Mouse (Mus musculus): Measurements from ENCODE around the gene Etl4. TPM values are rescaled to one million over a fixed set of nuclear protein-coding genes. Genes with fewer than 3 reads are reported as not detected.
"Not testable (repeated sequence)": the region's sequence is repeated elsewhere in the genome, so short reads cannot be mapped to it uniquely, and the experiment has no call there.

Etl4 gene
- polyA plus RNA-seq, 1 experiment from 2014 or later, result 16.1 TPM

GRCm38 (mm10) chr2:20176456-20177184 is 267.0 kb downstream of the Etl4 start:
- WGBS, result 70% methylated on average over 6 of the region's 6 CpGs
- not testable (repeated sequence) for H3K4me2 ChIP-seq (replicated peaks); H3K4me3 ChIP-seq; H3K4me1 ChIP-seq; H3K27me3 ChIP-seq; H3K9me3 ChIP-seq; H3K9ac ChIP-seq (replicated peaks); H3K27ac ChIP-seq (replicated peaks); H3K36me3 ChIP-seq; ATAC-seq (ENCODE audit: low FRiP score, low read depth)

DNA sequence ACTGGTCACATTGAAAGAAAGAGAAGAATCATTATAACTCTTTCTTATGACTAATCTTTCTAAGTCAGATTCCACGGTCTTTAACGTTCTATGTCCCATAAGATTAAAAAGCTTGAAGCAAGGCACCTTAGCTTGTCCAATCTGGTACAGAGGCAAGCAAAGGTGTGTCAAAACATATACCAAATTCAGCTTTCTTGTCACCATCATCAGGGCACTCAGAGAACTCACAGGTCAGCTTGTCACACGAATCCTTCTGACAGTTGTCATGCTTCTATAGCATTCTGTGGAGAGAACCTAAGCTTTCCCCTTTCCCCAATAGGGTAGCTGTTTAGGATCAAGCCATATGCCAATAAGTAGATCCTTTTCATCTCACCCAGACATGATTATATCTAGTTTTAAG is 267.7 kb downstream of the Etl4 start:
- H3K4me1 ChIP-seq; H3K4me3 ChIP-seq; H3K27ac ChIP-seq (replicated peaks); H3K36me3 ChIP-seq; H3K4me2 ChIP-seq (replicated peaks); H3K27me3 ChIP-seq; H3K9me3 ChIP-seq; ATAC-seq (ENCODE audit: low FRiP score, low read depth); H3K9ac ChIP-seq (replicated peaks): not testable (repeated sequence)
- WGBS, result 89% methylated on average over 3 of the region's 3 CpGs

GRCm38 (mm10) chr2:20180561-20180960 is 271.0 kb downstream of the Etl4 start:
- H3K4me1 ChIP-seq; H3K9me3 ChIP-seq; H3K27me3 ChIP-seq; H3K4me3 ChIP-seq; H3K4me2 ChIP-seq (replicated peaks); H3K36me3 ChIP-seq; H3K9ac ChIP-seq (replicated peaks); ATAC-seq (ENCODE audit: low FRiP score, low read depth); H3K27ac ChIP-seq (replicated peaks): not testable (repeated sequence)
- 84% methylated on average over 5 of the region's 5 CpGs for WGBS

DNA sequence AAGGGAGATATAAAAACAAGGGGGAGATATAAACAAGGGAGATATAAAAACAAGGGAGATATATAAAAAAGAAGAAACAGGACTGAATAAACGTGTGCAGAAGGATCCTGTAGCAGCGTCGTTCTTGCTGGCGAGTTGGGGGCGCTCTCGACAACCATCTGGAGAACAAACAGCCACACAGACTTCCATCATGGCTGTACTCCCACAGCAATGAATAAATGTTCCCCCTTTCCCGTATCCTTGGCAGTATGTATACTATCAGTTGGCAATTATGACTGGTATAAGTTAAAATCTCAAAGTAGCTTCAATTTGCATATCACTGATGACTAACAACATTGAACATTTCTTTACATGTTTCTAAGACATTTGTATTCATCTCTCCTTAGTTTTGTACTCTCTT is 277.6 kb downstream of the Etl4 start:
- not testable (repeated sequence) for H3K27ac ChIP-seq (replicated peaks)

DNA sequence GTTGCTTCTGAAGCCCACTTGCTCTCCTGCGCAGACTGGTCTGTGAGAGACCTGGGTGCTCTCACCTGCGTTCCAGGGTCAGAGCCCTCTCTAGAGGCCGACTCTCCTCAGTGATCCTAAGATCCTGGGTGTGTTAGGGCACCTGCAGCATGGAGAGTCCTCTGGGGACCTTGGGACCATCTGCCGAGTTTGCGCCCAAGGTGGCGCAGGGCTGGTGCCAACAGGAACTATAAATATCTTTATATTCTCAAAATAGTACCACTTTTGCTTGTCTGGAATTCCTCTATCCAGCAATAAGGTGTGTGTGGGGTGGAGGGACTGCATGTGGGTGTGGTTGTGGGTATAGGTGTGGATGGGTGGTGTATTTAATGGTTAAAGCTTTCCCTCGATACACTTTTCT is 293.4 kb downstream of the Etl4 start:
- no peaks in the 10 kb centered on the region for H3K9me3 ChIP-seq
- H3K27ac ChIP-seq (replicated peaks), result no peak overlapping the region
- no peaks in the 10 kb centered on the region for H3K4me1 ChIP-seq
- ATAC-seq (ENCODE audit: low FRiP score, low read depth), result no peak
- no peak overlapping the region for H3K4me3 ChIP-seq
- H3K9ac ChIP-seq (replicated peaks), result no peak overlapping the region
- H3K36me3 ChIP-seq, result no peaks in the 10 kb centered on the region
- H3K4me2 ChIP-seq (replicated peaks), result no peak overlapping the region
- 88% methylated on average over 7 of the region's 7 CpGs for WGBS
- H3K27me3 ChIP-seq, result no peaks in the 10 kb centered on the region

More for the DNA sequence above, 277.6 kb downstream of the Etl4 start:
- H3K4me3 ChIP-seq; H3K27me3 ChIP-seq; H3K36me3 ChIP-seq; ATAC-seq (ENCODE audit: low FRiP score, low read depth); H3K4me1 ChIP-seq; H3K9ac ChIP-seq (replicated peaks); H3K9me3 ChIP-seq; H3K4me2 ChIP-seq (replicated peaks): not testable (repeated sequence)
- 89% methylated on average over 7 of the region's 7 CpGs for WGBS

GRCm38 (mm10) chr2:20206647-20207046 is 297.1 kb downstream of the Etl4 start:
- Histone ChIP-seq H3K4me3 (no peak overlapping the region), H3K4me1 (no peaks in the 10 kb centered on the region), H3K27ac (replicated peaks) (no peak overlapping the region), H3K36me3 (no peaks in the 10 kb centered on the region), H3K27me3 (no peaks in the 10 kb centered on the region), H3K9me3 (no peaks in the 10 kb centered on the region), H3K9ac (replicated peaks) (no peak overlapping the region), H3K4me2 (replicated peaks) (no peak overlapping the region)
- 91% methylated on average over 1 of the region's 1 CpGs for WGBS
- no peak for ATAC-seq (ENCODE audit: low FRiP score, low read depth)

GRCm38 (mm10) chr2:20208683-20209194 is 299.2 kb downstream of the Etl4 start:
- ATAC-seq (ENCODE audit: low FRiP score, low read depth), result no peak

DNA sequence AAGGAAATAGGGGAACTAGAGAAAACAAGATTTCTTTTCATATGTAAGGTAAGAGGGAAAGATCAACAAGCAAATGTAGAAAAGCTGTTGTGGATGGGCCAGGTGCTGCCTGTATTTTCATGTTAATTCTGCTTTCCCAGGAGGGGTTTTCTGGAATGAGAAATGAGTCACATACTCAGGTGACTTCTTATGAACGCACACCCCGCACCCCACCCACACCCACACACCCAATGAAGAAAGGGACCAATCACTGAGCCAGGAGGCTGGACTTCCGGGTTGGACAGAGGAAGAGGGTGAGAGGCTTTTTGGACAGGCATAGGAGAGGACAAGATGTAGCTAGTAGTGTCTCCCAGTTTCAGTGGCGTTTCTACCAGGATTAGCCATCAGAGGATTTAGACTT is 299.8 kb downstream of the Etl4 start:
- ATAC-seq (ENCODE audit: low FRiP score, low read depth), result no peak
- H3K4me1 ChIP-seq, result no peaks in the 10 kb centered on the region
- H3K27me3 ChIP-seq, result no peaks in the 10 kb centered on the region
- H3K9ac ChIP-seq (replicated peaks), result no peak overlapping the region
- H3K4me3 ChIP-seq, result no peak overlapping the region
- WGBS, result 51% methylated on average over 4 of the region's 4 CpGs
- H3K36me3 ChIP-seq, result no peaks in the 10 kb centered on the region
- H3K9me3 ChIP-seq, result no peaks in the 10 kb centered on the region
- H3K27ac ChIP-seq (replicated peaks), result no peak overlapping the region
- no peak overlapping the region for H3K4me2 ChIP-seq (replicated peaks)

More at GRCm38 (mm10) chr2:20208683-20209194, 299.2 kb downstream of the Etl4 start:
- Histone ChIP-seq H3K4me3 (no peak overlapping the region), H3K9ac (replicated peaks) (no peak overlapping the region), H3K4me1 (no peaks in the 10 kb centered on the region), H3K27me3 (no peaks in the 10 kb centered on the region), H3K4me2 (replicated peaks) (no peak overlapping the region), H3K36me3 (no peaks in the 10 kb centered on the region), H3K27ac (replicated peaks) (no peak overlapping the region), H3K9me3 (no peaks in the 10 kb centered on the region)
- 86% methylated on average over 3 of the region's 3 CpGs for WGBS

DNA sequence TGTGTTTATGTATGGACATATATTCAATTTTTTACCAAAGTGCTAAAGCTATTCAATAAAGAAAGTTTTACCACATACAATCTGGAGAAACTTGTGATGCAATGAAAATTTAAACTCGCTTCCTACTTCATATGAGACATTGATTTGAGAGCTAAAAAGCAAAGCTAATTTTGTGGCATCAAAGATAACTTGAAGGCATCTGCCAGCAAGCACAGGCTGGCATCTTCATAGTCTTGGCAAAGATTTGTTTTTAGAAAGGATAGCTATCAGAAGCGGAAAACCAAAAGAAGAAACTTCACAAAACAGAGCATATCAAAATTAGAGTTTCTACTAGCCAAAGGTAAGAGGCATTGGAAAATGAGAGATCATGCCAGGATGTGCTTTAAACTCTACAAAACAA is 306.7 kb downstream of the Etl4 start:
- no peak for ATAC-seq (ENCODE audit: low FRiP score, low read depth)
- no peaks in the 10 kb centered on the region for H3K27me3 ChIP-seq
- no peak overlapping the region for H3K27ac ChIP-seq (replicated peaks)
- no peaks in the 10 kb centered on the region for H3K9me3 ChIP-seq
- no peak overlapping the region for H3K4me3 ChIP-seq
- WGBS, result 88% methylated on average over 2 of the region's 2 CpGs
- no peaks in the 10 kb centered on the region for H3K4me1 ChIP-seq
- H3K9ac ChIP-seq (replicated peaks), result no peak overlapping the region
- H3K36me3 ChIP-seq, result no peaks in the 10 kb centered on the region
- no peak overlapping the region for H3K4me2 ChIP-seq (replicated peaks)

GRCm38 (mm10) chr2:20216686-20217437 is 307.3 kb downstream of the Etl4 start:
- no peak overlapping the region for H3K4me2 ChIP-seq (replicated peaks)
- ATAC-seq (ENCODE audit: low FRiP score, low read depth), result no peak
- no peaks in the 10 kb centered on the region for H3K27me3 ChIP-seq
- H3K9ac ChIP-seq (replicated peaks), result no peak overlapping the region
- no peak overlapping the region for H3K4me3 ChIP-seq
- H3K27ac ChIP-seq (replicated peaks), result no peak overlapping the region
- no peaks in the 10 kb centered on the region for H3K36me3 ChIP-seq
- H3K4me1 ChIP-seq, result no peaks in the 10 kb centered on the region
- H3K9me3 ChIP-seq, result no peaks in the 10 kb centered on the region
- 92% methylated on average over 5 of the region's 5 CpGs for WGBS

- Histone ChIP-seq H3K4me1 (no peaks in the 10 kb centered on the region), H3K4me3 (no peak overlapping the region), H3K9me3 (no peaks in the 10 kb centered on the region), H3K9ac (replicated peaks) (no peak overlapping the region), H3K27me3 (no peaks in the 10 kb centered on the region), H3K36me3 (no peaks in the 10 kb centered on the region), H3K4me2 (replicated peaks) (no peak overlapping the region), H3K27ac (replicated peaks) (no peak overlapping the region)
- no peak for ATAC-seq (ENCODE audit: low FRiP score, low read depth)
- 49% methylated on average over 4 of the region's 4 CpGs for whole genome bisulfite sequencing
Observed at GRCm38 (mm10) chr2:20231371-20231770, 321.8 kb downstream of the Etl4 start.

DNA sequence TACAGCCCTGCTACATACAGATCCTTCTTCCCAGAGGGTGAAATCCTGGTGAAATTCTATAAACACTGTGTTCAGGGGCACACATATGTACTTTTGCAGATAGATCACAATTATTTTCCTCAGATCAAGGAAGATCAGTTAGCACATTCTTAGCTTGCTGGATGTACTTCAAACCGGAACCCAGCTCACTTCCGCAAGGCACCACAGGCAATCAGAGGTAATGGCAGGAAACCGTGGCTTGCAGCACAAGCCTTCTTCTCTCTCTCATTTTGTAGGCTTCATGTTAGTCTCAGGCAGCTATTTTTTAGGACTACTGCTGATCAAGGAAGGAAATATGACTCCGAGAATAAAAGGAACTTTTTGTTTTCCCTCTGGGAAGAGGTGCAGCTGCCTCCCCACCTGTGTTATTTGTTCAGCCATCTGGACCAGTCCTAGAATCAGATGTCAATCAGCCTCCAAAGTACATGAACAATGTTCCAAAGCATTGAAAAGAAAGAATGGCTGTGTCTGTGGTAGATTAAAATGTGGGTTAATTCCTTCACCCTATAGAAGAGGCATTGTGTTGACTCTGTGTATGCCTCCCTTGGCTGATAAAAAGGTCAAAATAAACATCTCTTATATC is 338.6 kb downstream of the Etl4 start:
- Histone ChIP-seq H3K9me3 (no peaks in the 10 kb centered on the region), H3K4me1 (peaks cover 7% of the 10 kb centered on the region; the same call in 1 of the 2 replicates), H3K9ac (replicated peaks) (no peak overlapping the region), H3K4me2 (replicated peaks) (no peak overlapping the region), H3K36me3 (no peaks in the 10 kb centered on the region), H3K27me3 (no peaks in the 10 kb centered on the region), H3K4me3 (no peak overlapping the region), H3K27ac (replicated peaks) (no peak overlapping the region)
- peak; percentile 38; the same call in 1 of the 2 replicates for ATAC-seq (ENCODE audit: low FRiP score, low read depth)
- 80% methylated on average over 4 of the region's 4 CpGs for WGBS

Data from midbrain, embryonic 12.5 days (tissue).